In the genomic region with DNA sequence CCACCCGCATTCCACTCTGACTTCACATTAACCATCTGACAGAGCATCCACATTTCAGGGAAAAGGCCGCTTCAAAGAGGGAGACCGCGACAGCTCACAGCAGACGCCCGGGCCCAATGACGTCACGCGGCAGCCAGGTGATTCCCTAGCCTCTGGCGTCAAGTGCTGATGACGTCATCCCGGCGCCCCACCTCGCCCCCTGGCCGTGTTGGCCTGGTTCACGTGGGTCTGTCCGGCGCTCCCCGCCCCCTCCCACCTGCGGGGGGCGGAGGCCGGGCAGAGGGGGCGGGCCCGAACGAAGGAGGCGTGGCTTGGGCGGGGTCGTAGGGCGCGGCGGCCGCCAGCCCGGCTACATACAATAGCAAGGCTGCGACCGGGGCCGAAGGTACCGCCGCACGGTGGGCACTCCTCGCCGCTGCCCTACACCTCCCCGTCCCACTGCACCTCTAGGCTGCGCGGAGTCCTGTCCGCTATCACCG, we compare ENCODE assay signal across 8 mouse cellular contexts. TPM values are rescaled to one million over a fixed set of nuclear protein-coding genes. Genes with fewer than 3 reads are reported as not detected.
DNase-seq lines count a peak whose midpoint lies in the region; ATAC-seq lines count a peak whose summit lies in the region.

Pak1 (plus strand) TSS at position 352 of the 479 bp plus-strand sequence.

- DNase-seq in adrenal gland, adult 18-20 months (ENCODE audit: low spot score in 2 of 2) = peak; percentile 82 to 85
- peak; percentile 91 for DNase-seq in embryo, embryonic 10 days (ENCODE audit: low spot score)
- DNase-seq in gastrocnemius, postnatal 14 days = peak; percentile 56
- peak; percentile 80 for DNase-seq in left cerebral cortex, postnatal 14 days (ENCODE audit: low spot score in 2 of 2)
- DNase-seq in right cerebral cortex, postnatal 25 days = peak; percentile 80
- DNase-seq in urinary bladder, postnatal 4 days (ENCODE audit: low spot score in 2 of 2) = peak; percentile 69 to 77

- H3K9ac ChIP-seq in intestine, embryonic 15.5 days = peak within 1 kb of the TSS; percentile 76

- 0 out of 2 replicates have a peak, but pooled peaks cover 3% of the 10 kb centered on the region for H3K27me3 ChIP-seq in intestine, embryonic 15.5 days (replicated peaks)

- peak within 1 kb of the TSS; percentile 98 for H3K4me2 ChIP-seq in intestine, embryonic 15.5 days (replicated peaks)

- H3K4me3 ChIP-seq in intestine, embryonic 15.5 days (replicated peaks) = peak within 1 kb of the TSS; percentile 79

- H3K9me3 ChIP-seq in intestine, embryonic 15.5 days = no peaks in the 10 kb centered on the region

- intact Hi-C loops in gastrocnemius, postnatal 14 days (cut with DNase I; ENCODE audit: low total_unique reads) = no loop called here
- intact Hi-C loops in left cerebral cortex, postnatal 14 days (cut with DNase I) = loop anchor here (5.0 kb wide), 1 partner anchor 54 kb away; no protein-coding TSS in a partner anchor

- WGBS in intestine, embryonic 15.5 days = 1% methylated on average over 36 of the region's 46 CpGs

- H3K27ac ChIP-seq in intestine, embryonic 15.5 days = peak within 1 kb of the TSS; percentile 87

- peaks cover 10% of the 10 kb centered on the region; the same call in 1 of the 2 replicates for H3K4me1 ChIP-seq in intestine, embryonic 15.5 days (replicated peaks)

- peak; percentile 89 for ATAC-seq in intestine, embryonic 15.5 days
- ATAC-seq in megakaryocyte-erythroid progenitor cell, adult 5-6 weeks (replicated peaks; ENCODE audit: low FRiP score, low TSS enrichment, poor library complexity, severe bottlenecking) = peak; percentile 72

- no peaks in the 10 kb centered on the region for H3K36me3 ChIP-seq in intestine, embryonic 15.5 days

RNA-seq across cellular contexts. Expression of gene Pak1, which starts in this region (rescaled TPM):
- total RNA-seq in adrenal gland, adult 18-20 months (2021) = 10 to 100 TPM; 26.9 to 31.3 TPM
- total RNA-seq in gastrocnemius, postnatal 14 days (2021) = 100 to 1,000 TPM; 106 to 120 TPM
- polyA plus RNA-seq in intestine, embryonic 15.5 days (2015; fragmentation: Nextera tagmentation; extraction: Ambion mirVana) = 32.7 and 33.0 TPM in 2 replicates
- total RNA-seq in left cerebral cortex, postnatal 14 days (2021) = 100 to 1,000 TPM; 272 to 273 TPM
- total RNA-seq in megakaryocyte-erythroid progenitor cell, adult 5-6 weeks (2014; fragmentation: Nextera tagmentation) = 6.9 and 8.2 TPM in 2 replicates
- 13.9 and 20.3 TPM in 2 replicates for total RNA-seq in megakaryocyte-erythroid progenitor cell, adult 5-6 weeks (2017)

Comparison
In these comparisons a context has a peak if more than half of its experiments do, and no peak if none do; other contexts are left out.
1. Peak in every context shown above with its lines: DNase-seq, ATAC-seq, H3K4me3 ChIP-seq and H3K27ac ChIP-seq.